Mouse (Mus musculus): ENCODE measurements around the gene Zc2hc1b.

GRCm38 (mm10) chr10:13186754-13187153, 8.9 kb upstream of the Zc2hc1b start:
- TF ChIP-seq POLR2A (IDR thresholded peaks at IDR 0.05; ENCODE audit: extremely low read depth, insufficient read depth, low read length): no peak
- TF ChIP-seq CTCF (IDR thresholded peaks at IDR 0.05; ENCODE audit: low read depth, low read length): no peak

All from liver, adult 2 months (tissue).